Mouse (Mus musculus) spleen, postnatal 0 days (tissue): ENCODE data around the gene Rasgef1b. TPM values are rescaled to one million over a fixed set of nuclear protein-coding genes. Genes with fewer than 3 reads are reported as not detected.

Experiments
- polyA plus RNA-seq: library from polyadenylated mRNA; unstranded; fragments of >200 nt; fragmentation: Nextera tagmentation; extraction: Ambion mirVana; gene quantifications from 2 replicates; pipeline ENCODE4 v1.2.1, GENCODE M21; 2015

Rasgef1b gene
- 2.5 and 3.5 TPM in 2 replicates for polyA plus RNA-seq

GRCm38 (mm10) chr5:99728649-99729212, at the start of gene Rasgef1b:
Rasgef1b (minus strand) TSS chr5:99729065.

Other genes starting within 250 kb of the Rasgef1b start
- gene Vamp9, start 177.2 kb upstream of the Rasgef1b start, polyA plus RNA-seq, result not detected in 2 replicates
- gene Hnrnpd, start 249.9 kb upstream of the Rasgef1b start, polyA plus RNA-seq, result 93.0 and 99.0 TPM in 2 replicates
- gene 4930524J08Rik, start 250.0 kb upstream of the Rasgef1b start, polyA plus RNA-seq, result 1.8 and 2.6 TPM in 2 replicates